In genomic region chrX:98872064-98872463, GRCm38 (mm10) we compare ENCODE assay signal across 21 mouse cellular contexts. TPM values are rescaled to one million over a fixed set of nuclear protein-coding genes. Genes with fewer than 3 reads are reported as not detected.
"Had no signal": no experiment of that assay in that cellular context is flagged by ENCODE, and none has a peak within 500 bp of the region (broad histone marks: within the 10 kb centered on the region; RNA-seq: fewer than 3 reads in every experiment).

No protein-coding gene starts in this region.

- H3K27ac ChIP-seq: limb, embryonic 10.5 days; limb, embryonic 13.5 days; liver, embryonic 12.5 days; liver, embryonic 15.5 days; lung, embryonic 15.5 days; midbrain, embryonic 10.5 days; midbrain, embryonic 13.5 days; neural tube, embryonic 13.5 days had no signal

- H3K27me3 ChIP-seq: liver, embryonic 12.5 days; liver, embryonic 15.5 days had no signal

- H3K36me3 ChIP-seq: limb, embryonic 10.5 days; limb, embryonic 13.5 days; liver, embryonic 12.5 days; liver, embryonic 15.5 days; lung, embryonic 15.5 days; midbrain, embryonic 10.5 days; midbrain, embryonic 13.5 days; neural tube, embryonic 13.5 days had no signal

- ATAC-seq: liver, embryonic 12.5 days; midbrain, embryonic 13.5 days; midbrain, embryonic 16.5 days had no signal

- H3K4me2 ChIP-seq: limb, embryonic 13.5 days; liver, embryonic 12.5 days; liver, embryonic 15.5 days; lung, embryonic 15.5 days; midbrain, embryonic 13.5 days; neural tube, embryonic 13.5 days had no signal

- DNase-seq: kidney, adult 9 months; kidney, postnatal 14 days; kidney, postnatal 4 days; liver; lung, adult 18-20 months; lung, postnatal 10 days; lung, postnatal 36 days; thymus, adult 18-20 months; thymus, postnatal 36 days had no signal

- H3K4me3 ChIP-seq: limb, embryonic 10.5 days; limb, embryonic 13.5 days; liver, embryonic 12.5 days; liver, embryonic 15.5 days; lung, embryonic 15.5 days; megakaryocyte, embryonic 14.5 days; midbrain, embryonic 10.5 days; midbrain, embryonic 13.5 days; myocyte; neural tube, embryonic 13.5 days had no signal

- H3K4me1 ChIP-seq: limb, embryonic 10.5 days; limb, embryonic 13.5 days; liver, embryonic 12.5 days; liver, embryonic 15.5 days; lung, embryonic 15.5 days; midbrain, embryonic 10.5 days; midbrain, embryonic 13.5 days; neural tube, embryonic 13.5 days had no signal

- H3K9ac ChIP-seq: limb, embryonic 13.5 days; liver, embryonic 12.5 days; liver, embryonic 15.5 days; lung, embryonic 15.5 days; midbrain, embryonic 13.5 days; neural tube, embryonic 13.5 days had no signal

- H3K9me3 ChIP-seq: limb, embryonic 10.5 days; limb, embryonic 13.5 days; liver, embryonic 12.5 days; liver, embryonic 15.5 days; lung, embryonic 15.5 days; megakaryocyte, embryonic 14.5 days; midbrain, embryonic 10.5 days; midbrain, embryonic 13.5 days; neural tube, embryonic 13.5 days had no signal

RNA-seq across cellular contexts. Expression of gene Ophn1, which starts 18.8 kb away (rescaled TPM):
- total RNA-seq: monocyte, adult 5-6 weeks had no signal
